Mouse (Mus musculus): ENCODE results near the gene Lmbr1l.

Gene Lmbr1l

DNA sequence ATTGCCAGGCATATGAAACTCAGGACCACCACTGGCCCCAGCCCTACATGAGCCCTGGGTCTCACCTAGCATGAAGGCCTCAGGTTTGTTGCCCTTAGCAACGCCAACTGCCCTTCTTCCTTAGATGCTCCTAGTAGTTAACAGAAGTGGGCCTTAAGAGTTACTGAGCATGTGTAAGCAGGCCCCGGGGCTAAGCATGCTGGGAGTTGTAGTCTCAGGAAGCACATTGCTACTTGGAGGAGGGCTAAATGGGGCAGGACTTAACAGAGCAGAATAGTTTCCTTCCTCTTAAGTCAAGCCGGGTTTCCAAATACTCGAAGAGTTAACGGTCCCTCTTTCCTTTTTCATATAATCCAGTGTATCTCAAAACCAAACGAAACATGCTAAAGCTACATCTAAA is 50.7 kb downstream of the Lmbr1l start:
- DNase-seq, result peak; percentile 83

DNA sequence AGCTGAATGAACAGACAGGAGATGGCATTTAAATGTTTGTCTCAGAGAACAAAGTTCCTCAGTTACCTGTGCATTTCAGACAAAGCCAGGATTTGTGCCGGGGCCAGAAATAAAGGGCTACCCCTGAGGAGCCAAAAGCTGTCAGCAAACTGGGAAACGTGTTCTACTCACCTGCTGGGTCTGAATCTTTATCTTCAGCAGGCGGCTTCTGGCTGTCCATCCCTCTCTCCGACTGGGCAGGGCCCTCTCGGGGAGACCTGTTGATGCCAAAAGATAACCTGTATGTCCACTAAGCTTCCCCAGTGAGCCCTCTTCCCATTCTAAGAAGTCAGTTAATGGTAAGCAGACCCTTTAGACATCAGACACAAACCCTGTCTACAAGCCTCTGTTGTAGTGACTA is 51.5 kb downstream of the Lmbr1l start:
- DNase-seq, result no peak

DNA sequence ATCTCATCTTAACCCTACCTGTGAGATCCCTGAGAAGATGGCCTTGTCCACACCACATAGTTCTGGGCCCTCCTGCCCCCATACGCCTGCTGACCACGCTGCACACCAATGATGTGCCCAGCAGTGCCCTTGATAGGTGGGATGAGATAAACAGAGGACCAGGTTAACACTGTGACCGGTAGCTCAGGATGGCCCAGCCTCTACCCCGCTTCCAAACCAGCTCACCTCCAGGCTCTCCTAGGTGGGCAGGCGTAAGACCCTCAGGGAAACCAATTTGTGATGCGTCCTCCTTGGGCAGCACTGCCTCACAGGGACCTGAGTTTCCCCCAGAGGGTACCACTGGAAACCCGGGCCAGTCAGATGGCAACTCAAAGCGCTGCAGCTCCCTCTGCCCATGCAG is 52.3 kb downstream of the Lmbr1l start:
- DNase-seq, result no peak

DNA sequence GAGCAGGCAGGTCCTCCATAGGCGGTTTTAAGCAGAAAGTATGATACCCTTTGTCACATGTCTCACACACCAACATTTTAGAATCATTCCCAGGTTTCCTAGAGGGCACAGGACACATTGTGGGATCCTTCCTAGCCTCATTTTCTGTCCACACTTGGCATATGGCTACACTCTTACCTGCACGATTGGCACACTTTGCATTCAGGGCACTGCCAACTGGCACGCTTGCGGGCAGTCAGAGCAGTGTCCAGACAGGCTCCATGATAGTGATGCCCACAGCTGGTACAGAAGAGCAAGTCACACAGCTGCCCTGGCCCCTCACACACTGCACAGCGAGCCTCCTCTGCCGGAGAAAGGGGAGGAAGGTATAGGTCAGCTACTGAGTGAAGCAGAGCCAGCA is 53.1 kb downstream of the Lmbr1l start:
- DNase-seq, result no peak

DNA sequence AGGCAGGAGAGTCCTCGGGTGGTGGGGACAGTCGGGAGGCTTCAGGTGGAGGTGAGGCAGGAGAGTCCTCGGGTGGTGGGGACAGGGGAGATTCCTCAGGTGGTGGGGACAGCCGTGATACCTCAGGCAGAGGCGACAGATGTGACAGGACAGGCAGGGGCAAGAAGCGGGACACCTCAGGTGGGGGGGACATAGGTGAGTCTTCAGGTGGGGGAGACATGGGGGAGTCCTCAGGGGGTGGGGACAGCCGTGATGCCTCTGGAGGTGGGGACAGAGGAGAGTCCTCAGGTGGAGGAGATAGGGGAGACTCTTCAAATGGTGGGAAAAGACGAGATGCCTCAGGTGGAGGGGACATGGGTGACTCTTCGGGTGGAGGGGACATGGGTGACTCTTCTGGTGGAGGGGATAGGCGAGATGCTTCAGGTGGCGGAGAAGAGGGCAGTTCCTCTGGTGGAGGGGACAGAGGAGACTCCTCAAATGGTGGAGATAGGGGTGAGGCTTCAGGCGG is 54.5 kb downstream of the Lmbr1l start:
- peak; percentile 3 for DNase-seq

DNA sequence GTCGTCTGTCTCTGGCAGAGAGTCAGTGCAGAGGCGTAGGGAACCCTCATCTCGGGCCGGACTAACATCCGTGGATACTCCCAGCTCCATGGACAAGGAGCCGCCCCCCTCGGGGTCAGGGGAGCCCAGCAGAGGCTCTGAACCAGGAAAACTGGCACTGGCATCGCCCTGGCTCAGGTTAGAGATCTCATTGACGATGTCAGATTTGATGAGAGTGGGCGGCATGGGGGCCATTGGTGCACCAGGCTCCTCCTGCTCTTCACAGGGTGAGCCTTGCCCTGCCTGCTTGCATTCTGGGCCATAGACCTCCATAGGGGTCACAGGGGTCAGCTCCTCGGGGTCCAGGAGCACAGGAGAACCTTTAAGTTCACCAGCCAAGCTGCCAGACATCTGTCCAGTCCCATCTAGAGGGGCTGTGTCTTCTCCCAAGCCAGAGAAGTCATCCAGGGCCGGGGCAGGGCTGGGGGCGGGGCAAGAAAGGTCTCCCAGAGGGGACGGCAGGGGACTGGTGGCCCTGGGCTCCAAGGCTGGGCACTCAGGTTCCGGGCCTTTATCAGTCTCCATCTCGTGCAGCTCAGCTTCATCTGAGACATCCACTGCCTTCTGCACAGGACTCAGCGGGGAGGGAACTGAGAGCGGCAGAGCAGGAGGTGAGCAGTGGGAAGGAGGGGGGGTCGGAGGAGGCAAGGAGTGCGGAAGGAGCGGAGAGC is 56.2 kb downstream of the Lmbr1l start:
- peak; percentile 6 for DNase-seq

DNA sequence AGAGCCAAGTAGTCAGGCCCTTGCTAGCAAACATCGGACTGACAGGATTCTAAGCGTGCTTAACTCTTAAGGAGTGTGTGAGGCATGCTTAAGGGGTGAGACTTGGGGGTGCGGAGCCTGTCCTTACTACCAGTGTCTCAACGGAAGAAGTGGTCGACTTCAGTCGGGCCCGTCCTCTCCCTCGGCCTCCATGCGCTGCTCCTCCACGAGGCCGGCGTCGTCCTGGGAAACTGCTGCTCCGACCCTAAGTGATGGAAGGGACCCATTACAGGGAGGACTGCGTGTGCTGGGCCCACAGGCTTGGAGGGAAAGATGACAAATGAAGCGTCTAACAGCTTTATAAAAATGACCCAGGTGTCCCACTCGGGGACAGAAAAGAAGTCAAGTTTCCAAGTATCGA is 57.1 kb downstream of the Lmbr1l start:
- DNase-seq, result no peak

DNA sequence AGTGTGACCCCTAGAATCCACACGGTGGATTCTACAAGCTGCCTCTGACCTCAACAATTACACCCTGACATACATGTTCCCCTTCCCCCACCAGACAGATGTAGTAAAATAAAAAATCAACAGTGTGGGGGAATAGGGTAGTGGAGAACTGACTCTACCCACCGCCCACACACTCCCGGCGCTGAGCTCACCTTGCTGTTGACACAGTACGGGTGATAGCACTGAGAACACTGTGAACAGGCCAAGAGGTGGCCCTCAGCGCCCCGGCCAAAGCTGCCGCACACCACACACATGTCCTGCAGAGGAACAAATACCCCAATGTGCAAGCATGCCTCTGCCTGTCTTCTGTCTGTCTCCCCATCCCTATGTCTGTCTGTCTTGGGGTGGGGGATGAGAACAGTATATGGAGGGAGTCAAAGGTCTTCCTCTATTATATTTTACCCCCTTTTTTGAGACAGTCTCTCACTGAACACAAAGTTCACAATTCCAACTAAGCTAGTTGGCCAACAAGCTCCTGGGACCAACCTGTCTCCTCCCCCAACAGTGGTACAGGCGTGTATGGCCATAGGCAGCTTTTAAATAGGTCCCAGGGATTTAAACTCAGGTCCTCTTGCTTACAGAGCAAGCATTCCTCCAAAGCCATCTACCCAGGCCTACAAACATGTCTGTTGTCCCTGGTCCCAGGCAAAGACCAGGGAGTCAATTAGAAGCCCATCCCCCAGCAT is 58.5 kb downstream of the Lmbr1l start:
- peak; percentile 3 for DNase-seq

DNA sequence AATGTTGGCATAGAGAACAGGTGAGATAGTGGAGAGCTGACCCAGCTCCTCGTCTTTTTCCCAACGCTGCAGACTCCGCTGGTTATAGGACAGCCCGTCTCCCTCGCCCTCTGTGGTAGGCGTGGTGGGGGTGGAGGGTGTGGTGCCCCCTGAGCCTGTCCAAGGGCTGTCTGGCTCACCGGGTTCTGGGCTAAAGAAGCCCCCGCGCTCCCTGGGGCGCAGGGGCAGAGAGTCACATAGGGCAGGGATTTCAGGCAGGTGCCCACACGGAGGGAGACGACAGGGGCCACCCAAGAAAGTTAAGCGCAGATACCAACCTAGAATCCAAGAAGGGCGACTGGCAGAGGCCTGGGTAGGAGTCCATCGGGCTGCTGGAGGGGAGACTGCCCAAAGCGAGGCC is 63.8 kb downstream of the Lmbr1l start:
- no peak for DNase-seq
